Mouse (Mus musculus): ENCODE data around the gene Unc13b. TPM values are rescaled to one million over a fixed set of nuclear protein-coding genes. Genes with fewer than 3 reads are reported as not detected.

Unc13b gene
- 5.6 and 9.0 TPM in 2 replicates for polyA plus RNA-seq (2014; fragmentation: Nextera tagmentation; extraction: Ambion mirVana)

- H3K36me3 ChIP-seq (ENCODE audit: control insufficient read depth, insufficient read depth, low read length), result no peaks in the 10 kb centered on the region
- peak within 1 kb of the TSS; percentile 60 for H3K4me3 ChIP-seq (ENCODE audit: low read length)
- peak within 1 kb of the TSS; percentile 70 for H3K9ac ChIP-seq (ENCODE audit: low read depth, low read length)
- under 1% methylated on average over 85 of the region's 90 CpGs for WGBS
- peak; percentile 96 for ATAC-seq (ENCODE audit: low FRiP score, low TSS enrichment)
- H3K4me2 ChIP-seq (replicated peaks; ENCODE audit: low read depth, low read length), result peak within 1 kb of the TSS; percentile 78
- H3K9me3 ChIP-seq (ENCODE audit: control insufficient read depth, low read length), result no peaks in the 10 kb centered on the region
- 0 out of 2 replicates have a peak, but pooled peaks cover 4% of the 10 kb centered on the region for H3K4me1 ChIP-seq (ENCODE audit: control insufficient read depth, insufficient read depth, low read length)
- H3K27ac ChIP-seq (ENCODE audit: low read depth, low read length), result no peak within 1 kb of the TSS
- peaks cover 2% of the 10 kb centered on the region; the same call in 1 of the 2 replicates for H3K27me3 ChIP-seq (ENCODE audit: control insufficient read depth, insufficient read depth, low read length)
Observed at GRCm38 (mm10) chr4:43058753-43059654, at the start of gene Unc13b. Gene Unc13b, plus strand, starts transcription at chr4:43058953.

- Histone ChIP-seq H3K27me3 (ENCODE audit: control insufficient read depth, insufficient read depth, low read length) (no peaks in the 10 kb centered on the region), H3K9ac (ENCODE audit: low read depth, low read length) (peak within 1 kb of the TSS; percentile 66), H3K4me1 (ENCODE audit: control insufficient read depth, insufficient read depth, low read length) (peaks cover 6% of the 10 kb centered on the region; the same call in 1 of the 2 replicates), H3K27ac (ENCODE audit: low read depth, low read length) (no peak within 1 kb of the TSS), H3K4me2 (replicated peaks; ENCODE audit: low read depth, low read length) (peak within 1 kb of the TSS; percentile 66), H3K9me3 (ENCODE audit: control insufficient read depth, low read length) (no peaks in the 10 kb centered on the region), H3K36me3 (ENCODE audit: control insufficient read depth, insufficient read depth, low read length) (no peaks in the 10 kb centered on the region; the same call in 1 of the 2 replicates), H3K4me3 (ENCODE audit: low read length) (peak within 1 kb of the TSS; percentile 66)
- WGBS, result 2% methylated on average over 37 of the region's 37 CpGs
- ATAC-seq (ENCODE audit: low FRiP score, low TSS enrichment), result peak; percentile 90
Observed at GRCm38 (mm10) chr4:43010161-43011038, 48.4 kb upstream of the Unc13b start, which contains the start of gene Fancg. Gene Fancg, minus strand, starts transcription at chr4:43010506.

GRCm38 (mm10) chr4:43012091-43012490 lies 46.7 kb upstream of the Unc13b start:
- Histone ChIP-seq H3K9me3 (ENCODE audit: control insufficient read depth, low read length) (no peaks in the 10 kb centered on the region), H3K4me2 (replicated peaks; ENCODE audit: low read depth, low read length) (no peak overlapping the region), H3K36me3 (ENCODE audit: control insufficient read depth, insufficient read depth, low read length) (peaks cover 3% of the 10 kb centered on the region; the same call in 1 of the 2 replicates), H3K27ac (ENCODE audit: low read depth, low read length) (no peak overlapping the region), H3K9ac (ENCODE audit: low read depth, low read length) (no peak overlapping the region), H3K4me1 (ENCODE audit: control insufficient read depth, insufficient read depth, low read length) (peaks cover 6% of the 10 kb centered on the region; the same call in 1 of the 2 replicates), H3K4me3 (ENCODE audit: low read length) (no peak overlapping the region), H3K27me3 (ENCODE audit: control insufficient read depth, insufficient read depth, low read length) (no peaks in the 10 kb centered on the region)
- 91% methylated on average over 1 of the region's 1 CpGs for WGBS
- no peak for ATAC-seq (ENCODE audit: low FRiP score, low TSS enrichment)

GRCm38 (mm10) chr4:43018156-43018555 lies 40.6 kb upstream of the Unc13b start:
- 93% methylated on average over 4 of the region's 4 CpGs for WGBS
- H3K27me3 ChIP-seq (ENCODE audit: control insufficient read depth, insufficient read depth, low read length), result no peaks in the 10 kb centered on the region
- no peaks in the 10 kb centered on the region for H3K4me1 ChIP-seq (ENCODE audit: control insufficient read depth, insufficient read depth, low read length)
- no peak overlapping the region for H3K4me3 ChIP-seq (ENCODE audit: low read length)
- H3K9me3 ChIP-seq (ENCODE audit: control insufficient read depth, low read length), result no peaks in the 10 kb centered on the region
- ATAC-seq (ENCODE audit: low FRiP score, low TSS enrichment), result no peak
- peaks cover 58% of the 10 kb centered on the region for H3K36me3 ChIP-seq (ENCODE audit: control insufficient read depth, insufficient read depth, low read length)
- H3K4me2 ChIP-seq (replicated peaks; ENCODE audit: low read depth, low read length), result no peak overlapping the region
- no peak overlapping the region for H3K9ac ChIP-seq (ENCODE audit: low read depth, low read length)
- H3K27ac ChIP-seq (ENCODE audit: low read depth, low read length), result no peak overlapping the region

- no peak overlapping the region for H3K9ac ChIP-seq (ENCODE audit: low read depth, low read length)
- 92% methylated on average over 10 of the region's 10 CpGs for WGBS
- H3K4me2 ChIP-seq (replicated peaks; ENCODE audit: low read depth, low read length), result no peak overlapping the region
- no peak overlapping the region for H3K4me3 ChIP-seq (ENCODE audit: low read length)
- H3K27me3 ChIP-seq (ENCODE audit: control insufficient read depth, insufficient read depth, low read length), result no peaks in the 10 kb centered on the region
- no peak for ATAC-seq (ENCODE audit: low FRiP score, low TSS enrichment)
- no peaks in the 10 kb centered on the region for H3K9me3 ChIP-seq (ENCODE audit: control insufficient read depth, low read length)
- H3K4me1 ChIP-seq (ENCODE audit: control insufficient read depth, insufficient read depth, low read length), result no peaks in the 10 kb centered on the region
- peaks cover 64% of the 10 kb centered on the region for H3K36me3 ChIP-seq (ENCODE audit: control insufficient read depth, insufficient read depth, low read length)
- H3K27ac ChIP-seq (ENCODE audit: low read depth, low read length), result no peak overlapping the region
Observed at GRCm38 (mm10) chr4:43019176-43019575, 39.6 kb upstream of the Unc13b start.

- no peaks in the 10 kb centered on the region for H3K27me3 ChIP-seq (ENCODE audit: control insufficient read depth, insufficient read depth, low read length)
- H3K27ac ChIP-seq (ENCODE audit: low read depth, low read length), result no peak overlapping the region
- H3K36me3 ChIP-seq (ENCODE audit: control insufficient read depth, insufficient read depth, low read length), result peaks cover 64% of the 10 kb centered on the region
- H3K9ac ChIP-seq (ENCODE audit: low read depth, low read length), result no peak overlapping the region
- H3K4me2 ChIP-seq (replicated peaks; ENCODE audit: low read depth, low read length), result no peak overlapping the region
- no peak for ATAC-seq (ENCODE audit: low FRiP score, low TSS enrichment)
- H3K4me1 ChIP-seq (ENCODE audit: control insufficient read depth, insufficient read depth, low read length), result peaks cover 5% of the 10 kb centered on the region
- no peaks in the 10 kb centered on the region for H3K9me3 ChIP-seq (ENCODE audit: control insufficient read depth, low read length)
- no peak overlapping the region for H3K4me3 ChIP-seq (ENCODE audit: low read length)
- 91% methylated on average over 23 of the region's 23 CpGs for WGBS
Observed at GRCm38 (mm10) chr4:43019641-43020465, 38.9 kb upstream of the Unc13b start.

GRCm38 (mm10) chr4:43020876-43021275 lies 37.9 kb upstream of the Unc13b start:
- H3K36me3 ChIP-seq (ENCODE audit: control insufficient read depth, insufficient read depth, low read length), result peaks cover 64% of the 10 kb centered on the region
- no peak overlapping the region for H3K9ac ChIP-seq (ENCODE audit: low read depth, low read length)
- WGBS, result 87% methylated on average over 16 of the region's 16 CpGs
- H3K4me2 ChIP-seq (replicated peaks; ENCODE audit: low read depth, low read length), result no peak overlapping the region
- no peaks in the 10 kb centered on the region for H3K9me3 ChIP-seq (ENCODE audit: control insufficient read depth, low read length)
- peaks cover 8% of the 10 kb centered on the region for H3K4me1 ChIP-seq (ENCODE audit: control insufficient read depth, insufficient read depth, low read length)
- no peak overlapping the region for H3K27ac ChIP-seq (ENCODE audit: low read depth, low read length)
- no peak overlapping the region for H3K4me3 ChIP-seq (ENCODE audit: low read length)
- no peak for ATAC-seq (ENCODE audit: low FRiP score, low TSS enrichment)
- no peaks in the 10 kb centered on the region for H3K27me3 ChIP-seq (ENCODE audit: control insufficient read depth, insufficient read depth, low read length)

GRCm38 (mm10) chr4:43021341-43021740 lies 37.4 kb upstream of the Unc13b start:
- peaks cover 64% of the 10 kb centered on the region for H3K36me3 ChIP-seq (ENCODE audit: control insufficient read depth, insufficient read depth, low read length)

More at GRCm38 (mm10) chr4:43021341-43021740, 37.4 kb upstream of the Unc13b start:
- ATAC-seq (ENCODE audit: low FRiP score, low TSS enrichment), result no peak
- Histone ChIP-seq H3K27me3 (ENCODE audit: control insufficient read depth, insufficient read depth, low read length) (no peaks in the 10 kb centered on the region), H3K4me3 (ENCODE audit: low read length) (no peak overlapping the region), H3K4me1 (ENCODE audit: control insufficient read depth, insufficient read depth, low read length) (peaks cover 8% of the 10 kb centered on the region), H3K9me3 (ENCODE audit: control insufficient read depth, low read length) (no peaks in the 10 kb centered on the region), H3K27ac (ENCODE audit: low read depth, low read length) (no peak overlapping the region), H3K9ac (ENCODE audit: low read depth, low read length) (no peak overlapping the region), H3K4me2 (replicated peaks; ENCODE audit: low read depth, low read length) (no peak overlapping the region)
- 81% methylated on average over 17 of the region's 17 CpGs for WGBS
